Mouse (Mus musculus) lung, adult 2 months (tissue): ENCODE data around the gene Rufy4. TPM values are rescaled to one million over a fixed set of nuclear protein-coding genes. Genes with fewer than 3 reads are reported as not detected.
A peak's percentile ranks its signal among the peaks of the same experiment; 100 is the strongest.

ENCODE experiments used
- DNase-seq: peaks from one replicate; pipeline ENCODE4 v3.0.0; 2022
- H3K4me1 ChIP-seq: fragments of 200-500 bp; 2 replicates; pipeline ENCODE4 v1.6.1; 2011; ENCODE audit warnings: low read length; ENCODE audit not compliant: control insufficient read depth, insufficient read depth
- H3K4me3 ChIP-seq: fragments of 200-500 bp; replicated peaks from 2 replicates; pipeline ENCODE3; 2011; ENCODE audit warnings: low read depth, mild to moderate bottlenecking, control low read depth, low read length; ENCODE audit errors: extremely low read depth
- CTCF ChIP-seq: fragments of 200-500 bp; IDR thresholded peaks from 2 replicates; pipeline ENCODE4 v1.5.1; 2011; ENCODE audit warnings: mild to moderate bottlenecking, low read length, control low read depth; ENCODE audit not compliant: insufficient read depth
- POLR2A ChIP-seq: fragments of 200-500 bp; IDR thresholded peaks from 2 replicates; pipeline ENCODE4 v1.6.1; 2011; ENCODE audit warnings: low read depth, mild to moderate bottlenecking, control low read depth, low read length, borderline replicate concordance; ENCODE audit errors: extremely low read depth
- WGBS: fragments of 180-500 bp; shearing (Covaris S2); methylation state at CpG from one replicate; pipeline ENCODE4 v1.1.7; 2018; 5-methylcytosine and 5-hydroxymethylcytosine counted together
- polyA plus RNA-seq: library from polyadenylated mRNA; depleted of rRNA; stranded (reverse); fragments of >200 nt; gene quantifications from 2 replicates; pipeline ENCODE4 v1.2.3, GENCODE M21; 2012

Rufy4 gene
- polyA plus RNA-seq, 1 experiment: 1.6 TPM

GRCm38 (mm10) chr1:74133954-74134353 lies 8.6 kb downstream of the Rufy4 start:
- WGBS: 55% methylated on average over 6 of the region's 6 CpGs
- Histone ChIP-seq H3K4me3 (no peak overlapping the region), H3K4me1 (no peaks in the 10 kb centered on the region)
- TF ChIP-seq POLR2A: no peak
- no peak for DNase-seq

GRCm38 (mm10) chr1:74135326-74135950 lies 10.1 kb downstream of the Rufy4 start:
- H3K4me3 ChIP-seq: no peak overlapping the region
- no peak for DNase-seq
- no peaks in the 10 kb centered on the region for H3K4me1 ChIP-seq
- 74% methylated on average over 6 of the region's 6 CpGs for WGBS
- no peak for TF ChIP-seq CTCF
- TF ChIP-seq POLR2A: no peak

DNA sequence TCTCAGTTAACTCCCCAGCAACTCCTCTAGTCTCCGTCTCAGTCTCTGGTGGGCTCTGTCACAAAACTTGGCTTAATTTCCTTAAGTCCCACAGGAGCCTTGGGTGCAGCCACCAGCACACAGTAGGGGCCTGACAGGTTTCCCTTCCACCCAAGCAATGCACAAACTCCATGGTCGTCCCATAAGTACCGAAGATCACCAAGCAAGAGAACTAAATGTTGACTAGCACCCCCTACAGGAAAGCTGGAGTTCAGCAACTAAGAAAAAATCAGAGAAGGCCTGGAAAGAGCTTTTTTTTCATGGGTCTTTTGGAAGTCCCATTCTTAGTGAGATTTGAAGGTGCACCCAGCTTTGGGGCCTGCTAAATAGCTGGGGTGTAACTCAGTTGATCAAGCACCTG lies 14.1 kb downstream of the Rufy4 start:
- TF ChIP-seq CTCF (0 out of 2 replicates have a peak, but pooled peaks have one; percentile 4), POLR2A (no peak)
- no peak for DNase-seq
- 59% methylated on average over 3 of the region's 3 CpGs for WGBS
- Histone ChIP-seq H3K4me3 (no peak overlapping the region), H3K4me1 (no peaks in the 10 kb centered on the region)

GRCm38 (mm10) chr1:74141781-74142180 lies 16.4 kb downstream of the Rufy4 start:
- WGBS: 85% methylated on average over 8 of the region's 8 CpGs
- Histone ChIP-seq H3K4me3 (no peak overlapping the region), H3K4me1 (no peaks in the 10 kb centered on the region; the same call in 1 of the 2 replicates)
- TF ChIP-seq POLR2A (no peak), CTCF (no peak)
- DNase-seq: no peak

DNA sequence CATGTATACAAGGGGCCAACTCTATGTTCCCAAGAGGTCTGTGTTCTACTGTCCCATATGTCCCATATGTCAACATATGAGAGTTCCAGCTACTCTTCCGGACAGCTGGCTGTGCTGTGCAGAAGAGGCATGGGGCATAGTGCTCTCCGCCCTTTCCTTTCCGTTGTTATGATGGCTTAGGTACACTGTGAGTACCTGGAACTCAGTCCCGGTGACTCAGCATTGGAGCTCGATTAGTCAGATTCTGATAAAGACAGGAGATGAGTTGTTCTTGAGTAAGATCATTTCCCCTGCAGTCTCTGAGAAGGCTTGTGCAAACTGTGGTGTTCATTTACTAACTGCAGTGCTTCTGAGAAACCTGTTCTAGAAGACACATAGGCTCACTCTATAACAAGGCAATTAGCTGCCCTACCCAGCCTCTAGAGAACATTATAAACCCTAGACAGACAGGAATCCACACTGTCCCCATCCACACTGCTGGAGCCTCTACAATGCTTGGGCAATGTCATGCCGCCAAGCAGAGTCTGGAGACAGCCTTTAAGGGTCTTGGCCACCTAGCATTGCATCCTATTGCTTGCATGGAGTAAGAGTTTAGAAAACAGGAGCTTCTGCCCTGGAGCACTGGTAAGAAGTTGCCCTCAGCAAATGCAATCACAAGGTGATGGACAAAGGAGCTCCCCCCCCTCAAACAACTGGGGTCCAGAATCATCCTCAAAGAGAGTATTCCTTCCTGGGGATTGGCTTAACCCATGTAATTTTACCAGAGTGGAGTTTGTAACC lies 24.0 kb downstream of the Rufy4 start:
- WGBS: 68% methylated on average over 6 of the region's 6 CpGs
- no peak for DNase-seq
- no peak for TF ChIP-seq CTCF
- TF ChIP-seq POLR2A: no peak
- no peaks in the 10 kb centered on the region; the same call in 1 of the 2 replicates for H3K4me1 ChIP-seq
- no peak overlapping the region for H3K4me3 ChIP-seq

DNA sequence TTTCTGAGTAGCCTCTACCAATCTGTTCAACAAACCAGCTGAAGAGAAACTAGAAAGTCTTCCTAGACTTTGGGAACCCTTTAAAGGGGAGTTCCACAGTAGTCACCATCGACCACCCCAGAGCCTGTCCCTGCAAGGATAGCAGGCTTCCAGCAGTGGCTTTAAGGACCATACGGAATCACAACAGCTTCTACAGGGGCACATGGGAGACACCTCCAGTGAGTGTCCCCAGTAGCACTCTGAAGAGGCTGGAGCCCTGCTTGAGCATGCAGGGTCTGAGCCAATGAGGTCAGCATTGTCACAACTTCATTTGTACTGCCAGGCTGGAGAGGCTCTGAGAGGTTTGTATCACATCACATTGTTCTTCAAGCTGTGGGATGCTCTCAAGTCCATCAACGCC lies 24.8 kb downstream of the Rufy4 start:
- TF ChIP-seq CTCF (no peak), POLR2A (no peak)
- no peak for DNase-seq
- H3K4me1 ChIP-seq: no peaks in the 10 kb centered on the region; the same call in 1 of the 2 replicates
- 75% methylated on average over 3 of the region's 3 CpGs for WGBS
- no peak overlapping the region for H3K4me3 ChIP-seq

DNA sequence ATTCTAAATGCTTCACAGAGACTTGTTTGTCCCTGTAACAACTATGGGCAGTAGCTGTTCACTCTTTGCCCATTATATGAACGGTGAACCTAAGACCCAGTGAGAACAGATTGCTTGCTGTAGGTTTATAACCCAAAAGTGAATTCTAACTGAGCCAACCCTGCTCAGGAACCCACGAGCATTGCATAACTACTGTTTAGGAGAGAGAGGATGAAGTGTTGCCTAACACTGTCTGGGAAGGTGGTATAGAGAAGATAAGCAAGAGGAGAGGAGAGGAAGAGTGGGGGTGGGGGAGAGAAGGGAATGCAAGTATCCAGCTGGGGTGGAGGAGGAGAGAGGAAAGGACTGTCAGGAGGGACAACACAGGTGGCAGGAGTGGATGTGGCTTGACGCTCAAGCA lies 25.8 kb downstream of the Rufy4 start:
- DNase-seq: no peak
- no peak overlapping the region for H3K4me3 ChIP-seq
- no peaks in the 10 kb centered on the region; the same call in 1 of the 2 replicates for H3K4me1 ChIP-seq
- TF ChIP-seq CTCF (no peak), POLR2A (no peak)
- 52% methylated on average over 3 of the region's 3 CpGs for WGBS

DNA sequence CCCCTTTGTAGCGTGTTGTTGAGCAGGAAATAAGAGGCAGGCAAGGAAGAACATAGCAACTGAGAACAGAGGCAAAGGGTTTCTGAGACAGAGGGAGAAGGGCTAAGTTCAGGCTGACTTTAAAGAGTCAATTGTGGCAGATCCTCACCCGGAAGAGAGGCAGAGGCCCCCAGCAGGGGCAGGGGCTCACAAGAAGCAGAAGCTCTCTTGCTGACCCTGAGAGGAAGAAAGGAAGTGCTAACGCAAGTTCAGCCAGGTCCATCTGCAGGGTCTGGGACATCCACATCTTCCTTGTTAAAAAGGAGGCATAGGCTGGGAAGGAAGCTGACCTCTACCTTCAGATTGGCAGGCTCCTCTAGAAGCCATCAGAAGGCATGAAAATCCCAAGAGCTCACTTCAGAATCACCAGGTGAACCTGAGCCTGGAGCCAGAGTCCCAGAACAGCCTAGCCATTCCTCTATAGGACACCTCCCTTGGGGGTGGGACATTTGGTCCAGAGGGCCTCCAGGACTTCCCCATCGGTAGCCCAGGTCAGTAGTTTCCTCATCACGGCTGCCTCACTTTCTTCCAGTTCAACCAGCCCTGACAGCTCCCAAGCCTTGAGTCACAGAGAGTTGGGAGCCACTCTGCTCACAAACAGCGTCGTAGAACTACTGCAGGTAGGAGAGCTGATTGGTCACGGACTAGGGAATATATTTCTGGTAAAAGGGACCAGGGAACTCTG lies 28.3 kb downstream of the Rufy4 start, which contains the start of gene Cxcr2:
Gene Cxcr2, plus strand, starts transcription at position 529 of the 724 bp plus-strand sequence.
- Histone ChIP-seq H3K4me1 (no peaks in the 10 kb centered on the region; the same call in 1 of the 2 replicates), H3K4me3 (no peak within 1 kb of the TSS)
- TF ChIP-seq CTCF (no peak), POLR2A (no peak)
- DNase-seq: no peak
- 65% methylated on average over 8 of the region's 8 CpGs for WGBS

DNA sequence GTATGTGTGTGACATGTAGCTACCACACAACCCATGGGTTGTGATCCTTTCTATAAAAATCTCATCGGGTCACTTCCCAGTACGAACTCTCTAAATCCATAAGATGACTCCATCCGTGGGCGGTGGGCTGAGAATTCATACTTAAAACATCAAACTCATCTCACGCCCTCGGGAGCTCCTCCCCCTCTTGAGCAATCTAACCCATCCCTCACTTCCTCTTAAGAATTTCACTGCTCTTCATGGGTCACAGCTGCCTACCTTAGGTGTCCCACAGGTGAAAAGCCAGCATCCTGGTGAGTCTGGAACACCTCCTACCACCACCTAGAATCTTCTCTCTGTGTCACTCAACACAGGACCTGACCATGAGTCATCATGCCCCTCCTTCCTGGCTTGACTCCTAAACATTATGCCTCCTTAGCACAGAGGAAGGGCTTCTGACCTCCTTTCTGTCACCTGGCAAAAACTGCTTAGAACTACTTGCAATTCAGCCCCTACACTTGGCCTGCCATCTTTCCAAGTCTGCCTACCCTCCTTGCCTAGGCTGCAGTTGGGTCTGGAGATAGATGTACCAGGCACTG lies 30.2 kb downstream of the Rufy4 start:
- H3K4me3 ChIP-seq: no peak overlapping the region
- no peaks in the 10 kb centered on the region for H3K4me1 ChIP-seq
- DNase-seq: no peak
- WGBS: 62% methylated on average over 6 of the region's 6 CpGs
- TF ChIP-seq CTCF (no peak), POLR2A (no peak)
